Mouse (Mus musculus): ENCODE measurements around the gene Lin52. TPM values are rescaled to one million over a fixed set of nuclear protein-coding genes. Genes with fewer than 3 reads are reported as not detected.

The Lin52 gene
- polyA plus RNA-seq, 1 experiment: 26.3 TPM

DNA sequence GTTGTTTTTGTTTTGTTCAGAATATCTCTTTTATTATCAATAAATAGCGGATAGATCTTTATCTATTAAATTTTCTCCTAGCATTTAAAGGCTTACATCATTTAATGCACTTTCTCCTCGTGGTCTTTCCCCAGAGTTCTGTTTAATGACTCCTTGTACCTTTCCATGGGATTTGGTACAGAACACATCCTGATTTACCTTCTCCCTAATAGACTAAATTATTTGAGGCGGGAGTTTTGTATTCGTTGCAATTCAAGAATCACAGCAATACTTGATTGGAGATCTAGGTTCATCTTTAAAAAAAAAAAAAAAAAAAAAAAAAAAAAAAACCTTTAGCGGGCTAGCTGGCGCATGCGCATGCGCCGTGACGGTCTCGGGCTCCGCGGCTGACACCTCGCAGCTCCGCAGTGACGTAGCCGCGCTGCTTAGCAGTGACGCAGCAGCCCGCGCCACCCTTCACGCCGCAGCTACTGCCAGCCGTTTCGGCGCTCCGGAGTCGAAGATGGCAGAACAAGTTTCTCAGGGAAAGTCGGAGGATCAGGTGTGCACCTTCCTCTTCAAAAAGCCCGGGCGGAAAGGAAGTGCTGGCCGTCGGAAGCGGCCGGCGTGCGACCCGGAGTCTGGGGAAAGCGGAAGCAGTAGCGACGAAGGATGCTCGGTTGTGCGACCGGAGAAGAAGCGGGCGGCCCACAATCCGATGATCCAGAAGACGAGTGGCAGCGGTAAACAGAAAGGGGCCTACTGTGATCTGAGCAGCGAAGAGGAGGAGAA is 34.2 kb upstream of the Lin52 start, which contains the start of gene Rnf113a2:
Gene Rnf113a2, plus strand, starts transcription at position 363 of the 771 bp plus-strand sequence.
- no peak for TF ChIP-seq CTCF (conservative IDR thresholded peaks at IDR 0.05; ENCODE audit: insufficient read depth, insufficient read length, low read depth, low read length)
- TF ChIP-seq POLR2A (IDR thresholded peaks at IDR 0.05; ENCODE audit: low read depth, low read length): peak; percentile 54
- 3% methylated on average over 50 of the region's 50 CpGs for WGBS
- H3K4me3 ChIP-seq (ENCODE audit: insufficient read depth, low read depth, low read length): peak within 1 kb of the TSS; percentile 83
- peak within 1 kb of the TSS; percentile 63 for H3K27ac ChIP-seq (ENCODE audit: insufficient read depth, low read depth, low read length)
- no peaks in the 10 kb centered on the region for H3K4me1 ChIP-seq (ENCODE audit: control insufficient read depth, insufficient read depth, low read length)
- no peaks in the 10 kb centered on the region for H3K27me3 ChIP-seq (replicated peaks; ENCODE audit: control insufficient read depth, insufficient read depth, low read length)
- no peaks in the 10 kb centered on the region for H3K36me3 ChIP-seq (ENCODE audit: control insufficient read depth, insufficient read depth, low read length)
- peak; percentile 91 for DNase-seq

DNA sequence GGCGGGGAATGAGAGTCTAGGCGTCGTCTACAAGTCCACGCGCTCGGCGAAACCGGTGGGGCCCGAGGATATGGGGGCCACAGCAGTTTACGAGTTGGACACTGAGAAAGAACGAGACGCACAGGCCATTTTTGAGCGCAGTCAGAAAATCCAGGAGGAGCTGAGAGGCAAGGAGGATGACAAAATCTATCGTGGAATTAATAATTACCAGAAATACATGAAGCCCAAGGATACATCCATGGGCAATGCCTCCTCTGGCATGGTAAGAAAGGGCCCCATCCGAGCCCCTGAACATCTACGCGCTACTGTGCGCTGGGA is 33.7 kb upstream of the Lin52 start:
- no peak for DNase-seq
- no peaks in the 10 kb centered on the region for H3K4me1 ChIP-seq (ENCODE audit: control insufficient read depth, insufficient read depth, low read length)
- TF ChIP-seq CTCF (conservative IDR thresholded peaks at IDR 0.05; ENCODE audit: insufficient read depth, insufficient read length, low read depth, low read length): no peak
- TF ChIP-seq POLR2A (IDR thresholded peaks at IDR 0.05; ENCODE audit: low read depth, low read length): no peak
- 34% methylated on average over 18 of the region's 18 CpGs for WGBS
- no peaks in the 10 kb centered on the region for H3K27me3 ChIP-seq (replicated peaks; ENCODE audit: control insufficient read depth, insufficient read depth, low read length)
- H3K36me3 ChIP-seq (ENCODE audit: control insufficient read depth, insufficient read depth, low read length): no peaks in the 10 kb centered on the region
- peak overlapping the region; percentile 63; the same call in 1 of the 2 replicates for H3K27ac ChIP-seq (ENCODE audit: insufficient read depth, low read depth, low read length)
- peak overlapping the region; percentile 83 for H3K4me3 ChIP-seq (ENCODE audit: insufficient read depth, low read depth, low read length)

DNA sequence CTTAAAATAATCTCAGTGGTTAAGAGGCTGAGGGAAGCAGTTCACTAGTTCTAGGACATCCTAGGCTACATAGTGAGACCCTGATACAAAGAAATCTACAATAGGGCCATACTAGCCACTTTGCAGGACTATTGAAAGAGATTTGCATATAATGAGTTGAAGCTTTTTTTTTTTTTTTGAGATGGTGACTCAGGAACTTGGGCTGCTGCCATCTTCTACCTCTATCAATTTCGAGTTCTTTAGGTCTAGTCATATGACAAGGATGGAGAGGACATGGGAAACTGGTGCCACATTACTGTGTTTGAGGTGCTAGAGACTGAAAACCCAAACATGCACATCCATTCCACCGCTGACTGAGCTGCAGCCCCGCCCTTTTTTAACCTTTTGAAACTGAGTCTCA is 27.2 kb upstream of the Lin52 start:
- H3K4me3 ChIP-seq (ENCODE audit: insufficient read depth, low read depth, low read length): no peak overlapping the region
- H3K27ac ChIP-seq (ENCODE audit: insufficient read depth, low read depth, low read length): no peak overlapping the region
- H3K4me1 ChIP-seq (ENCODE audit: control insufficient read depth, insufficient read depth, low read length): no peaks in the 10 kb centered on the region
- no peak for TF ChIP-seq POLR2A (IDR thresholded peaks at IDR 0.05; ENCODE audit: low read depth, low read length)
- TF ChIP-seq CTCF (conservative IDR thresholded peaks at IDR 0.05; ENCODE audit: insufficient read depth, insufficient read length, low read depth, low read length): no peak
- no peaks in the 10 kb centered on the region for H3K36me3 ChIP-seq (ENCODE audit: control insufficient read depth, insufficient read depth, low read length)
- no peak for DNase-seq
- WGBS: 61% methylated on average over 3 of the region's 3 CpGs
- H3K27me3 ChIP-seq (replicated peaks; ENCODE audit: control insufficient read depth, insufficient read depth, low read length): no peaks in the 10 kb centered on the region

DNA sequence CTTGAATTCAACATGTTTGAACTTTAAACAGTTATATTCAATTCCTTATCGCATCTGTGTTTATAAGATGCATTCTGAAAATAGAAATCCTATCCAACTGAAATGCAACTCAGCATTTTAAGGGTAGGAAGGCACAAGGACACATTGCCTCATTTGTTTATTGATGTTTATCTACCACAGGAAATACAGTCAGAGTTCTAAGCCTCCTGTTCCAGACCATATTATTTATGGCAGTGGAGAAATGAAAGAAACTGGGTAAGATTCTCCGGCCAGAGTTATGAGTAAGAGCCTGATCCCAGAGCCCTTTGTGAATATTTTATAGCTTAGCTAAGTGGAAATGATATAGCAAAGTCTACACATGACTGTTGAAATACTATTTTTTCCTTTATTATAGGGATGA is 21.4 kb upstream of the Lin52 start:
- Histone ChIP-seq H3K4me3 (ENCODE audit: insufficient read depth, low read depth, low read length) (no peak overlapping the region), H3K36me3 (ENCODE audit: control insufficient read depth, insufficient read depth, low read length) (peaks cover 19% of the 10 kb centered on the region), H3K27me3 (replicated peaks; ENCODE audit: control insufficient read depth, insufficient read depth, low read length) (no peaks in the 10 kb centered on the region), H3K27ac (ENCODE audit: insufficient read depth, low read depth, low read length) (no peak overlapping the region), H3K4me1 (ENCODE audit: control insufficient read depth, insufficient read depth, low read length) (no peaks in the 10 kb centered on the region)
- WGBS: 66% methylated on average over 2 of the region's 2 CpGs
- TF ChIP-seq POLR2A (IDR thresholded peaks at IDR 0.05; ENCODE audit: low read depth, low read length) (no peak), CTCF (conservative IDR thresholded peaks at IDR 0.05; ENCODE audit: insufficient read depth, insufficient read length, low read depth, low read length) (no peak)
- DNase-seq: no peak

DNA sequence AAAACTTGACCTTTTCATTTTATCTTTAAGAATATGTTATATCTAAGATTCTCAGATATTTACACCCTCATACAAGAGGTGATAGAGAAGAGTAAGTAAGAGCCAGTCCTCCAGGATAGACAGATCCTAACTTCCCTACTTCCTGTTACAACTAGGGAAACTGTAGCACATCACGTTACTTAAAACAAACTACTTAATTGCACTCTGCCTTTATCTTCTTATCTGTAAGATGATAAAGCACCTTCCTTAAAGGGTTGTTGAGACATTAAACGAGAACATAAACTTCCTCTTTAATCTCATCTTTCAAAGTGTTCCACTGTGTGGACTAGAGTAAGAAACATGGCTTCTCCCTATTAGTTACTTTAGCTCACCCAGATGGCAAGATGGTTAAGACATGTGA is 12.5 kb upstream of the Lin52 start:
- H3K27ac ChIP-seq (ENCODE audit: insufficient read depth, low read depth, low read length): no peak overlapping the region
- no peak for DNase-seq
- no peak for TF ChIP-seq POLR2A (IDR thresholded peaks at IDR 0.05; ENCODE audit: low read depth, low read length)
- no peak for TF ChIP-seq CTCF (conservative IDR thresholded peaks at IDR 0.05; ENCODE audit: insufficient read depth, insufficient read length, low read depth, low read length)
- H3K36me3 ChIP-seq (ENCODE audit: control insufficient read depth, insufficient read depth, low read length): peaks cover 9% of the 10 kb centered on the region; the same call in 1 of the 2 replicates
- 72% methylated on average over 2 of the region's 2 CpGs for WGBS
- H3K4me3 ChIP-seq (ENCODE audit: insufficient read depth, low read depth, low read length): no peak overlapping the region
- H3K4me1 ChIP-seq (ENCODE audit: control insufficient read depth, insufficient read depth, low read length): no peaks in the 10 kb centered on the region
- H3K27me3 ChIP-seq (replicated peaks; ENCODE audit: control insufficient read depth, insufficient read depth, low read length): no peaks in the 10 kb centered on the region

DNA sequence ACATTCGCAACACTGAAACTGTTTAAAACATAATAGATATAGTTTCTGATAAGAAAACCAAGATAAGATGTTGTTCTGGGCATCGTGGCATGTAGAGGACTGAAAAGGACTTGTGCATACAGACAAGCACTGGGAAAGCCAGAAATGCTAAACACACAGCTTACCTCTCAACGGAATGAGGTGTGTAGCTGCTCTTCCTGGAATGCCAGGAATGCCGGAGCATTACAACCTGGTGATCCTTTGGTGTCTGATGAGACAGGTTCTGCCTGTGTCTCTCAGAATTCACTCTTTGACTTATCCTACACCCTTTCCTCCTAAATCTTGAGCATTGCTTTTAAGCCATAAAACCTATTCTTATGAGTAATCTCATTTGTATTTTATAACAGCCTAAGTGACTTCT is 8.7 kb upstream of the Lin52 start:
- H3K4me1 ChIP-seq (ENCODE audit: control insufficient read depth, insufficient read depth, low read length): peaks cover 5% of the 10 kb centered on the region; the same call in 1 of the 2 replicates
- no peak for TF ChIP-seq CTCF (conservative IDR thresholded peaks at IDR 0.05; ENCODE audit: insufficient read depth, insufficient read length, low read depth, low read length)
- TF ChIP-seq POLR2A (IDR thresholded peaks at IDR 0.05; ENCODE audit: low read depth, low read length): no peak
- no peaks in the 10 kb centered on the region for H3K27me3 ChIP-seq (replicated peaks; ENCODE audit: control insufficient read depth, insufficient read depth, low read length)
- no peak overlapping the region for H3K4me3 ChIP-seq (ENCODE audit: insufficient read depth, low read depth, low read length)
- H3K36me3 ChIP-seq (ENCODE audit: control insufficient read depth, insufficient read depth, low read length): peaks cover 7% of the 10 kb centered on the region; the same call in 1 of the 2 replicates
- no peak for DNase-seq
- WGBS: 72% methylated on average over 4 of the region's 4 CpGs
- H3K27ac ChIP-seq (ENCODE audit: insufficient read depth, low read depth, low read length): no peak overlapping the region

DNA sequence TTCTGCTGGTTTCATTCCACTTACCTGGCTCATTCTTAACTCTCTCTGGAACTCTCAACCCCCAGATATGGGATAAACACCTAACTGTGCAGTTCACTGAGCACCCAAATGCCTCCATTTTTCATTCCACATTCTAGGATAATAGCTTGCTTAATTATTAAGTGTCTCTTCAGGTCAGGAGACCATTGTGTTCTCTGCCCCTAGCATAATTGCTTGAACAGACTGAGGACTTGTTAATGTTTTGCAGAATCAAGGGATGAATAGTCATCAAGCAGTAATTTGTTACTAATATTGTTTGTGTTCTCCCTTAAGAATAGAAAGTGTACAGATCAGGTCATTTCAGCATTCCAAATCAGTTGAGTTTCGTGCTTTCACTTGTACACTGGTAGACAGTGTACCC is 3.8 kb upstream of the Lin52 start:
- no peaks in the 10 kb centered on the region for H3K27me3 ChIP-seq (replicated peaks; ENCODE audit: control insufficient read depth, insufficient read depth, low read length)
- TF ChIP-seq CTCF (conservative IDR thresholded peaks at IDR 0.05; ENCODE audit: insufficient read depth, insufficient read length, low read depth, low read length) (no peak), POLR2A (IDR thresholded peaks at IDR 0.05; ENCODE audit: low read depth, low read length) (no peak)
- 46% methylated on average over 1 of the region's 1 CpGs for WGBS
- H3K4me3 ChIP-seq (ENCODE audit: insufficient read depth, low read depth, low read length): no peak overlapping the region; the same call in 1 of the 2 replicates
- DNase-seq: peak; percentile 81
- peak overlapping the region; percentile 75 for H3K27ac ChIP-seq (ENCODE audit: insufficient read depth, low read depth, low read length)
- peaks cover 5% of the 10 kb centered on the region; the same call in 1 of the 2 replicates for H3K4me1 ChIP-seq (ENCODE audit: control insufficient read depth, insufficient read depth, low read length)
- no peaks in the 10 kb centered on the region; the same call in 1 of the 2 replicates for H3K36me3 ChIP-seq (ENCODE audit: control insufficient read depth, insufficient read depth, low read length)
